Mouse (Mus musculus): ENCODE measurements around the gene Pygm. TPM values are rescaled to one million over a fixed set of nuclear protein-coding genes. Genes with fewer than 3 reads are reported as not detected.

Gene Pygm
- total RNA-seq, 2 experiments from 2014 or later = 26.6 to 32.3 TPM

DNA sequence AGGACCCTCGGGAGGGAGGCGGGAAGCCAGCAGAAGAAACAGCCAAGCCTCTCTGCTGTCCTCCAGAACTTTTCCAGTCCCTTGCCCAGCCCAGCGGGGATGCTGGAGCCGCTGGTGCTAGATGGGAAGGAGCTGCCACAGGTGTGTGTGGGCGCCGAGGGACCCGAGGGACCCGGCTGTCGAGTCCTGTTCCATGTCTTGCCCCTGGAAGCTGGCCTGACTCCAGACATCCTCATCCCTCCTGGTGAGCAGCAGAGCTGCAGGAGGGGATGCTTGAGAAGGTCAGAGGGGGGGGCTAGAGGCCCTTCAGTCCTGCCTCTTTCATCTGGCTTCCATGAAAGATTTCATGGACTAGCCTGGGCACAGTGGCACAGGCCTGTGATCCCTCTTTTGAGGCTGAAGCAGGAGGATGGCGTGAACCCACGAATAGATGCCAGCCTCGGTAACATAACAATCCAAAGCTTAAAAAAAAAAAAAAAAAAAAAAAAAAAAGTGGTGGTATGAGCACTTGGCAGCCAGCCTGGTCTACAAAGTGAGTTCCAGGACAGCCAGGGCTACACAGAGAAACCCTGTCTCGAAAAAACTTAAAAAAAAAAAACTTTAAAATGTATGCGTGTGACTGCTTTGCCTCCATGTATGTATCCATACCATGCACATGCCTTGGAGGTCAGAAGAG lies 32.6 kb upstream of the Pygm start:
- DNase-seq (ENCODE audit: extremely low spot score in 1 of 2, low spot score in 1 of 2) = no peak

- no peak for DNase-seq (ENCODE audit: extremely low spot score in 1 of 2, low spot score in 1 of 2)
Observed at GRCm38 (mm10) chr19:6352107-6352505, 32.1 kb upstream of the Pygm start.

GRCm38 (mm10) chr19:6354030-6354429 lies 30.2 kb upstream of the Pygm start:
- DNase-seq (ENCODE audit: extremely low spot score in 1 of 2, low spot score in 1 of 2) = no peak

DNA sequence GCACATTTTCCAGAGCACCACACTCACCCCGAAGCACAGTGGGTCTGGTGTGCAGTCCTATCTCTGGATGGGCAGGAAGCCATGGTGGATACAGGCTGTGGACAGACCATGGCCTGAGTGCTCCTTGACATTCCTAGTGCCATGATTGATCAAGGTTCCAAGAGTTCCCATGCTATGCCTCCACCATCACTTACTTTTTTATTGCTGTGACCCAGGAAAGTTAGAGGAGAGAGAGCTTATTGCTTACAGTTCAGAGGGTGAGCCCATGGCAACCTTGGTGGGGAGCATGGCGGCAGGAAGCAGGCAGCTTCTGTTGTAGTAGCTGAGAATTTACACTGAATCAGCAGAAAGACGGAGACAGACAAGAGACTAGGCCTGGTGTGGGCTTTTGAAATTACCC lies 22.9 kb upstream of the Pygm start:
- no peak for DNase-seq (ENCODE audit: extremely low spot score in 1 of 2, low spot score in 1 of 2)

DNA sequence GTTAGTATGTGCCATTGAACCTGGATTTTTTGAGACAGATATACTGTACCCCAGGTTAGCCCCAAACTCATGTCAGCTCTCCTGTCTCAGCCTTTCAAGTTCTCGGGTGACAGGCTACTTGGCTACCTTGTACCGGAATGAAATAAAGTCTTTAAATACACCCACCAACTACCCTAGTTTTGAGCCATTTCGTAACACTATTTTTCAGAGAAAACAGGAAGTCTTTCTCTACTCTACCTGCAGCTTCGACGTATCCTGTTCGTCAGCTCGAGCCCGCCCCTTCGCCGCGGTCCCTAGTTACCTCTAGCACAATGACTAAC lies 21.1 kb upstream of the Pygm start:
- no peak for DNase-seq (ENCODE audit: extremely low spot score in 1 of 2, low spot score in 1 of 2)

- peak; percentile 96 for DNase-seq (ENCODE audit: extremely low spot score in 1 of 2, low spot score in 1 of 2)
Observed at GRCm38 (mm10) chr19:6363411-6364240, 20.6 kb upstream of the Pygm start, which contains the start of gene Sf1. TSS of gene Sf1 (plus strand) at chr19:6363690.

GRCm38 (mm10) chr19:6364317-6364725 lies 19.9 kb upstream of the Pygm start:
- DNase-seq (ENCODE audit: extremely low spot score in 1 of 2, low spot score in 1 of 2) = peak; percentile 85 to 88

DNA sequence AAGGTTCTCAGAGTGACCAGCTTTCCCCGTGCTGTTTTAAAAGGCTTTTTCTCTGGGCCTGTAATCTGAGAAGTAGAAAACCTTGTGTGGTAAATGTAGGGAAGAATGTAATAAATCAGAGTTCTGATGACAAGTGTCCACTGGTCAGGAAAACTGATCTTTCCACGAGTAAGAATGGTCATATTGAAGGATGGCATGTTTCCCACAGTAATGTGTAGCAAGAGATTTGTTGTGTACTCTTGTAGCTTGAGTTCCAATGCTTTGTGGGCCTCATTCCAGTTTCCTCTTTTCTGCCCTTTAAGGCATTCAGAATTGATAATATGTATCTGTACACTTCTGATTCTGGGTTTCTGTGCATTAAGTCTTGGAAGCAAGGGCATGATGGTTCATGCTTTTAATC lies 19.4 kb upstream of the Pygm start:
- DNase-seq (ENCODE audit: extremely low spot score in 1 of 2, low spot score in 1 of 2) = no peak

DNA sequence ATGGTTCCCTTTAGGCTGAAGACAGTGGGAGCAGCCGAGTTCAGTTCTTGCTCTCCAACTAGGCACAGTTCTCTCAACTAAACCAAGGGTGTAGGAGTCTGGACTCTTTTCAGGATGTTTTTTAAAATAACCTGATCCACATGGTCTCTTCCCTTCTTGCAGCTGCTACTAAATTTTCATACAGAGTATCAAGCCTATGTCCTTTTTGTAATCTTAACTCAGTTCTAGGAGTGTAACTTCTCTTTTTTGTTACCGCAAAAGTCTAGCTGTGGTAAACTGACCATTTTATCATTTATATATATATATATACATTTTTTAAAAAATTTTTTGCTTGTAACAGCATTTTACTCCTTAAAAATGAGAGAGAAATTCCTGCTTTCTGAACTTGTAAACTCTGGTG lies 14.0 kb upstream of the Pygm start:
- DNase-seq (ENCODE audit: extremely low spot score in 1 of 2, low spot score in 1 of 2) = no peak

- DNase-seq (ENCODE audit: extremely low spot score in 1 of 2, low spot score in 1 of 2) = no peak
Observed at GRCm38 (mm10) chr19:6372433-6372832, 11.8 kb upstream of the Pygm start.

DNA sequence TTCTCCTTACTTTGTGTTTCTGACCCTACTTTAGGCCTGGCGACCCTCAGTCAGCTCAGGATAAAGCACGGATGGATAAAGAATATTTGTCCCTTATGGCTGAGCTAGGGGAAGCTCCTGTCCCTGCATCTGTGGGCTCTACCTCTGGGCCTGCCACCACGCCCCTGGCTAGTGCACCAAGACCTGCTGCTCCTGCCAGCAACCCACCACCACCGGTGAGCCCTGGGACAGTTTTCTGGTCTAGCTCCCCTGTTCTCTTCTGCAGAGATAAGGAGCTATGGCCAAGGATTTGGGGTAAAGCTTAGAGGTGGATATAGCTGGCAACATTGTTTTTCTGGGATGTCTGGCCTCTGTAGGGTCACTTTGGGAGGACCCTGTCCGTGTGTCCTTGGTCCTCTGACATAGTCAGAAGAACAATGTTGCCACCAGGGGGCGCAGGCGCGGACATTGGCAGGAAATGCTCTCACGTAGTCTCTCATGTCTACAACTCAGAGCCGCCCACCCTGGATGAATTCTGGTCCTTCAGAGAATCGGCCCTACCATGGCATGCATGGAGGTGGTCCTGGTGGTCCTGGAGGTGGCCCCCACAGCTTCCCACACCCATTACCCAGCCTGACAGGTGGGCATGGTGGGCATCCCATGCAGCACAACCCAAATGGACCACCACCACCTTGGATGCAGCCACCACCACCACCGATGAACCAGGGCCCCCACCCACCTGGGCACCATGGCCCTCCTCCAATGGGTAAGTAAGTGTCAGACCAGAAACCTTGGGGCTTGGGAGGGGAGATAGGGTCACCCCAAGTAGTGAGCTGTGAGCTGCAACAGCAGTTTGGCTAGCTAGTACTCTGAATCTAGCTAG lies 10.4 kb upstream of the Pygm start:
- DNase-seq (ENCODE audit: extremely low spot score in 1 of 2, low spot score in 1 of 2) = peak; percentile 69 to 94

DNA sequence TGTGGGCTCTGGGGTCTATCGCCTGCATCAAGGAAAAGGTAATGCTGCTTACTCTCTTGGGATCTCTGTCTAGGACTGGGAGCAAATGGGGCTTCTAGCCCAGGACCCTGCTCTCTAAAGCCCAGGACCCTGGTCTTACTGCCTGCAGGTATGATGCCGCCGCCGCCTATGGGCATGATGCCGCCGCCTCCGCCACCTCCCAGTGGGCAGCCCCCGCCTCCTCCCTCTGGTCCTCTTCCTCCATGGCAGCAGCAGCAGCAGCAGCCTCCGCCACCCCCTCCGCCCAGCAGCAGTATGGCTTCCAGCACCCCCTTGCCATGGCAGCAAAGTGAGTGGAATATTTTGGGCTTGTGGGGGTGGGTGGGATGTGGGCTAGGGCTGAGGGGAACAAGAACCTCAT lies 9.6 kb upstream of the Pygm start:
- DNase-seq (ENCODE audit: extremely low spot score in 1 of 2, low spot score in 1 of 2) = no peak

DNA sequence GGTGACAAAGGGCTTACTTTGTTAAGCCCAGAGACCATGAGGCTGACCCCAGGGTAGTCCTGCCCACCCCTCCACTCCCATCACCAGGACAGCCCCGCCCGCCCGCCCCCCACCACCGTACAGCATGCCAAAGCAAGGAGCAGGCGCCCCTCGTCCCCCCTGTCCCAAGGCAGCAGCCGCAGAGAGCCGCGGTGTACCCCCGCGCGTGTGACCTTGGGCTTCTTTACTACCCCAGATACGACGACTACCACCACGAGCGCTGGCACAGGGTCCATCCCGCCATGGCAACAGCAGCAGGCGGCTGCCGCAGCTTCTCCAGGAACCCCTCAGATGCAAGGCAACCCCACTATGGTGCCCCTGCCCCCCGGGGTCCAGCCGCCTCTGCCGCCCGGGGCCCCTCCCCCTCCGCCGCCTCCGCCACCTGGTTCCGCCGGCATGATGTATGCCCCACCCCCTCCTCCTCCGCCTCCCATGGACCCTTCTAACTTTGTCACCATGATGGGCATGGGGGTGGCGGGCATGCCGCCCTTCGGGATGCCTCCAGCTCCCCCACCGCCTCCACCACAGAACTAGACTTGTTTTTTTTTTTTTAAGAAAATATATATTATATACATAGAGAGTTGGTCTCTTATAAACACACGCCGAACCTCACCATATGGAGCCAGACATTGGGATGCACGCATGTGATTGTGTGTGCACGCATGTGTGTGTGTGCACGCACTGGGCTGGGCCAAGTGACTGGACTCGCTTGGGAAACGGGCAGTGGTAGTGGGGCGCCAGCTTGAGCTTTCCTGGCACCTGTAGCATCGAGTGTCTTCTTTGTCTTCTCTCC lies 8.6 kb upstream of the Pygm start:
- no peak for DNase-seq (ENCODE audit: extremely low spot score in 1 of 2, low spot score in 1 of 2)

GRCm38 (mm10) chr19:6376255-6376564 lies 8.0 kb upstream of the Pygm start:
- peak in 1 of 2 experiments; percentile 76 for DNase-seq (ENCODE audit: extremely low spot score in 1 of 2, low spot score in 1 of 2)

- no peak for DNase-seq (ENCODE audit: extremely low spot score in 1 of 2, low spot score in 1 of 2)
Observed at GRCm38 (mm10) chr19:6376643-6377042, 7.6 kb upstream of the Pygm start.

DNA sequence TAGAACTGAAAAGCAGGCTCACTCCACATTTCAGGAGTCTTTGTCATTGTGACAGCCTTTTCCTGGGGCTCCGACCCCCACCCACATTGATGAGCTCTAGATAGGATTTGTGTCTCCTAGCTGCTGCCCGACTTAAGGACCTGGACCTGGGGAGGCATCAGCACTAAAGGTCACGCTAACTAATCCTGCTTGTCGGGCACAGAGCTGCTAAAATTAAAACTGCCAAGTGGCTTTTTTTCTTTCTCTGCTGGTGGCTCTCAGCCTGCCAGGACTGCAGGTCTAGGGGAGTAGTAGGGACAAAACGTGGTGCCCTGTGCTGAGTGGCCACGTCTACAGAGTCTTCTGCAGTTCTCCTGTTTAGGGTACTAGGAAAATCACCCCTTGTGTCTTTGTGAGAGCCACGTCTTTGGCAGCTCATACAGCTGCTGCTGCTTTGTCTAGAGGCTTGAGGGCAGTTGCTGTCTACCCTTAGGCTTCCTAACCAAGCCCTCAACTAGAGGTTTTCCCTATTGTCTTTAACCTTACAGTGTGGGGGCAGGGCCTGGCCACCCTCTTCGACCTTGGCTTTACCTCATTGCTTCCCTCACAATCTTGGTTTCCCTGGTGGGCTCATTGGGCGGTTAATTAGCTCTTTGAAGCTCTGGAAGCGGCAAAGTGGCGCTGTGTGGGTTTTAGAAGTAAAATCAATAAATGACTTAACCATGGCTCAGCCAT lies 6.7 kb upstream of the Pygm start:
- DNase-seq (ENCODE audit: extremely low spot score in 1 of 2, low spot score in 1 of 2) = no peak

DNA sequence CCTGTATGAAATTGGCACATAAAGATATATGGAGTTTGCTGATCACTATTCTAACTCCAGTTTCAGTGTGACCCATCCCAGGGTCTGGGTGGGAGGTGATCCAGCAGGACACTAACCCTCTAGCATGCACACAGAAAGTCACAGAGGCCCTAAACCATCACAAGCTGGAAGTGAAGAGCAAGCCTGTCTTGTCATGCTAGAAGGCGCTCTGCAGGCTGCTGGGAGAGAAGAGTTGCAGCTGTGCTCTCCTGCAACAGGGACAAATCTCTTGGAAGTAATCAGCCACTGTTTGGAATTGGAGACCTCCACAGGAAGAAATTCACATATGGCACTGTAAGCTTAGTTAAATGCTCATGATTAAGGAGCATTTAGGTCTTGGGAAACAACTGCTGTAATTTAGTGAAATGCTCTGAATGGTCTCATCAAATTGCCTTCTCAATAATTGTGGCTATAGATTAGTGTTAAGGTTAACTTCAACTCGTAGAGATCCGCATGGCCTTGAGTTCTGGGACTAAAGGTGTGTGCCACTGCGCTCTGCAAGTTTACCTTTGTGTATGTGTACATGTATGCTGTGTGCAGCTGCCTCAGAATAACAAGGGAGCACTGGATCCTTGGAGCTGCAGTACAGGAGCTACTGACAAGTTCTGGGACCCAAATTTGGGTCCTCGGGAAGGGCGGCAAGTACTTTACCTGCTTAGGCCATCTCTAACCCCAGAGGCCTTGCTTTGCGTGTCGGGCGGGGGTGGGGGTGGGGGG lies 3.6 kb upstream of the Pygm start:
- no peak for DNase-seq (ENCODE audit: extremely low spot score in 1 of 2, low spot score in 1 of 2)

GRCm38 (mm10) chr19:6381238-6381637 lies 3.0 kb upstream of the Pygm start:
- DNase-seq (ENCODE audit: extremely low spot score in 1 of 2, low spot score in 1 of 2) = no peak

GRCm38 (mm10) chr19:6382323-6382924 lies 1.8 kb upstream of the Pygm start:
- no peak for DNase-seq (ENCODE audit: extremely low spot score in 1 of 2, low spot score in 1 of 2)

All from layer of hippocampus, postnatal 25 days (tissue).